Mouse (Mus musculus) c-Kit-positive CD71-negative TER-119-negative erythroid progenitor cells, embryonic 14.5 days (primary cell): ENCODE measurements at regions not wholly inside any gene's neighbourhood (a gene's known extent, or its start where the extent isn't known, plus 50 kb on each side); places are given as distances from the start of the nearest gene placed in this dataset.
A peak's percentile ranks its signal among the peaks of the same experiment; 100 is the strongest.

ENCODE experiments used
- DNase-seq: peaks from one replicate; pipeline ENCODE4 v3.0.0-alpha.2; 2013; ENCODE audit warnings: low read depth

- no peak for DNase-seq
Observed at GRCm38 (mm10) chr1:183749126-183749525, 264.0 kb upstream of the Dusp10 start.

- DNase-seq = no peak
Observed at GRCm38 (mm10) chr1:183754500-183754899, 258.6 kb upstream of the Dusp10 start.

DNA sequence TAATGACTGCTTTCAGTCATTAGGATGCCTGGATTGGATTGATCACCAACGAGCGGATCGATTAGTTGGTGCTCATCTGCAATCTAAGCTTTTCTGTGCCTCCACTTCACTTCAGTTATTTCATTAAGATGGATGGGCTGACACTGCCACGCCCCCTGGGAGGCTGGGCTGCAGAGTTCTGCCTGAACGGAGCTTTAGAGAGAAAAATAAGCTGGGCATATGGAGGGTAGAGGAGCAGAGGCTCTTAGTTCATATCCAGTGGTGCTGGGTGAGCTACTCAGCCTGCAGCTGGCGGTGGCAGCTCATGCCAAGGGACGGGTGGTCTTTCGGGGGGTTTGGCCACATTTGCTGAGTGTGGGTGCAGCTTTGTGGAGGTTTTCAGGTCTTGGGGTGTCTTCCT lies 256.4 kb upstream of the Dusp10 start:
- DNase-seq = no peak

DNA sequence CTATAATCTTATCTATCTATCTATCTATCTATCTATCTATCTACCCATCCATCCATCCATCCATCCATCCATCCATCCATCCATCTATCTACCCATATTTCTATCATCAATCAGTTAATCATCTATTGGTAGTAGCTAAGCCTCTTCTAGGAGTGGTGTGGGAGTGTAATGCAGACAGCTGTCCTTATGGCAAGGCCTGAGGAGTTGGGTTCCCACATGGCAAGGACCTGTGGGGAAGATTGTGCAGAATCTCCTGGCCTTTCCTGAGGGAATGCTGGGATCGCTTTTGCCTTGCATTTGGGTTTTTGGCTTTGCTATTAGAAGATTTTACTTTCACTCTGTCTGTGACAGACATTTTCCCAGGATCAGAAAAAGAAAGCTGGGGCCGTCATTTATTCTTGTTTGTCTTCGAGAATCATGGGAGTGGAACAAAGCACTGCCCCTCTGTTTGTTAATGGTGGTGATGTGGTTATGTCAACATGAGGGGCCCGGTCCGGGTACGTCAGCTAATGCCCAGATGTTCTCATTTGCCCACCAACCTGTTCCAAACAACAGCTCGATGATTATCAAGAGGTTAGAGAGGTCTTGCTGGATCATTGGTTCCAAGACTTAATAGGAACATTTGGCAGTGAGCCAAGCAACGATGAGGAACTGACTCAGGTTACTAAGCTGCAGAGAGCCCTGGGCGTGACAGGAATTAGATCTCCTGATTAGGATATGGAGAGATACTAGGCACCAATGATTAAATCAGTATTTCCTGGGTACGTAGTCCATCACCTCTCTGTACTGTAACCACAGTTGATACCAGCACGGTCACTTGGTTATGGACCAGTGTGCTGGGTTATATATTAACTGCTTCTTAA lies 249.0 kb upstream of the Dusp10 start:
- DNase-seq = no peak

DNA sequence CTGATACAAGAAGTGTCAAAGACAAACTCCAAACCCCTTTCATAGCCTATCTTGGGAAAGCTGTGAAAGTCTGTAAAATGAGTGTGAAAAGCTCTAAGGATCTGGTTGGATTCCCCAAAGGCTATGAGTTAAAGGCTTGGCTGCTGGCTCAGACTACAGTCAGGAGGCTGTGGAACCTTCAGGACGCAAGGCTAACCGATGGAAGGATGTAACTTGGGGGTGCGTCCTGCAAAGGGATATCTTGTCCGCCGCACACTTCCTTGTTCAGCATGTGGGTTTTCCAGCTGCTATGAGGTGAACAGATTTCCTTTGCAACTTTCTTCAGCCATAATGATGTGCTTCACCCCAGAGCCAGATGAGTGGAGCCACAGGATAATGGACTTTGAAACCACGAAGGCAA lies 240.3 kb upstream of the Dusp10 start:
- DNase-seq = no peak

DNA sequence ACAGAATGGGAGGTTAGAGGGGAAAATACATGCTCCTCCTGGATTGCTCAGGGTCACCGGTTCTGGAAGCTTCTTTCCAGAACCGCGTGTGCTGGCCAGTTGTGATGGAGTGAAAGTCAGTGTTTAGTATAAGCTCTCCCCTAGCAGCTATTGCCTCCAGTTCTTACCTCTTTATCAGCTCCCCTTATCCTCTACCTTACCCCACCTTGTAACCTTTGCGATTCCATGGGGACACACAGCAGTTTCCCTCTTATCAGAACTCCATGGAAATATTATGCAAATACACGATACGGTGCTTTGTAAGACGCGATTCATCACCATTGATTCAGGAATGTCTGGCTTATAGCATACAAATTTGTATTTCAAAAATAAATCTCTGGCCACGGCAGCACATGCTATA lies 232.9 kb upstream of the Dusp10 start:
- no peak for DNase-seq

GRCm38 (mm10) chr1:183780779-183781178 lies 232.3 kb upstream of the Dusp10 start:
- no peak for DNase-seq

DNA sequence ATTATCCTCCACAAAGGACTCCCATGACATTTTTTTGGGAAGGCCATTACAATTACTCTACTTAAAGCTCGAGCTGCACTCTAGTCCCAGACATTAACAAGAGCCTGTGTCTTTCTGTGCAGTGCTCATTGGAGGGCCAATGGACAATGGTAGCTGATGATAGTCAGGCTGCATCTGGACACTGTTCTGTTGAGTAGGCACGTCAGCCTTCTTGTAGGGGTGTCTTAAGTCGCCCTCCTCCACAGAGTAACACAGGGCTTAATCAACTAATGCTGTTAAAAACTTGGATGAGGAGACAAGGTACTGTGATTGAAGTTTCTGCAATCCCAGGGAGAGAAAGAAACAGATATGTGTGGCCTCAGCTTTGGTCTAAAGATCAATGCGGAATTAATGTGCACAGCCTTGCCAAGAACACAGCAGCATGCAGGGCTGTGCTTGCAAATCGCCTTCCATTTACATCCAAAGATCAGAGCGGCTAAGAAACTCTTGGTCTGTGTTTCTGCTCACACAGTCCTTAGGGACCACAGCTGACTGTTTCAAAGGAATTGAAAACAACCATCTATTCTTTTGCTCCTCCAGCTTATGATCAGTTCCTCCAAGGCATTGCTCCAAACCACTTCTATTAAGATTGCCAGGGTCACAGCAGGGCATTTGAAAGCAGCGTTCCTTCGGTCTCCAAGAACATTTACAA lies 229.5 kb upstream of the Dusp10 start:
- no peak for DNase-seq

DNA sequence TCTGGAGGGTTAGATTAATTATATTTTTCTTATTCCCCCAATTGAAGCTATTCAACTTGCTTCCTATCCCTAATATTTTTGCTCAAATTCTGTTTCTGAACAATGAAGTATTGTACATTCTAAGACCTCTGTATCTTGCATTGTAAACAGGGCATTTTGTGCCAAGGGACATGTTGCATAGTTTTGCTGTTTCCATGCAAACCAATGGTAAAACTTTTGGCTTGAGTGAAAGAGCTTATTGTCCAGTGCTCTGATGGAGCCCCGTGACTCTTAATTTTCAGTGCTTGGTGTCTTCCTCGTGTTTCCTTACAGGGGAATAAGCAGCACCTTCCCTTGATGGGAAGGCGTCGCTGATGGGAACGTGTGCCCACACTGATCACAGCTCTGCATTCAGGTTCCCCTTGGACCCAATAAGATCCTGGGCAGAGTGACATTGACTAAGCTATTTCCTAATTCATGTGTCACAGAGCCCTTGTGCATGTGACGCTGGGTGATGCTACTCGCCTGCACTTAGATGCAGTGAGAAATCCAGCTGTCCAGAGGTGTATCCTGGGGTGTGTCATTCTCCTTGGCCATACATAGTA lies 220.8 kb upstream of the Dusp10 start:
- no peak for DNase-seq

DNA sequence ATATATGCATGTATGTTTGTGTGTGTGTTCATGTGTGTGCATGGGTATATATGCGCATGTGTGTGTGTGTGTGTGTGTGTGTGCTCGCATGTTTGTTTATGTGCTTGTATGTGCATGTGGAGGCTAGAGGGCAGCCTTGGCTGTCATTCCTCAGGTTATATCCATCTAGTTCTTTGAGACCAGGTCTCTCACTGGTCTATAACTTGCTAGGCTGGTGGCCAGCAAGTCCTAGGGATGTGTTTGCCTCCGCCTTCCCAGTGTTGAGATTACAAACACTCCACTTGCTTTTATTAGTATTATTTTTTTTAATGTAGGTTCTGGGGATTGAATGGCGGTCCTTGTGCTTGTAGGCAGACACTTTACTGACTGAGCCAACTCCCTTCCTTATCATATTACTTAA lies 219.8 kb upstream of the Dusp10 start:
- no peak for DNase-seq

DNA sequence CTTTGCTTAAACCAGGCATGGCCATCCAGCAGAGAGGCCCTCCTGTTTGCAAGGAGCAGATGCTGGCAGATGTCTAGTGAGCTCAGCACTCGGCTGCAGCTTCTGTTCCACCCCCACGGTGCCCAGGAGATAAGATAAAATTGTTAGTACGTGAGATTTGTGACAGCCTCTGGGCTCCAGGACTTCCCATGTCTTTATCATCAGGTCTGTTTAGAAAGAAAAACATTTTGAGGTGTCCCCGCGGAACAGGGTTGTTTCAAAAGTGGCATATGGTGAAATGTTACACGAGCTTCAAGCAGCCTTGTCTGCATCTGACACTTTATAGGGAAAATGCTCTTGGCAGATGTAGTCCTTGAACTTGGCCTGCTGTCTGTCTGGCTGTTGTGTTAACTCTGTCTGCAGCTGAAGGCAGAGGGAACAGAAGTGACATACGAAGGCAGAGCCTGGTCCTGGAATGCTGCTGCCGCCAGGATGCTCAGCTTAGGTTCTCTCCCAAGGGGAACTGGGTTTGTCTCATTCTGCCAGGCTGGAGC lies 219.1 kb upstream of the Dusp10 start:
- no peak for DNase-seq

GRCm38 (mm10) chr1:183802351-183802750 lies 210.8 kb upstream of the Dusp10 start:
- DNase-seq = no peak

DNA sequence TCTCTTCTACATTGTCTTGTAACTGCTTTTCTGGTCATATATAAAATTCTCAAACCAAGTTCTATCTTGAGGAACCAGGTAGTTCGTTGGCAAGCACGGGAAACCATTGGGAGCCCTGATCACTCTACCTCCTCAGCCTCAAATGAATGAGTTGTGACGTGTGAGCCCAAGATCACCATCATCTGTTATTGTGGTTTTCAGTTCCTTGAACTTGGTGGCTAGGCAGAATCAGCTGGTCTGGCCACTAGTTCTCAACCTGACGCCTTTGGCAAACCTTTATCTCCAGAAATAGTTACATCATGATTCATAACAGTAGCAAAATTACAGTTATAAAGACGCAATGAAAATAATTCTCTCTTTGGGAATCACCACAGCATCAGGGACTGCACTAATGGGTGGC lies 209.7 kb upstream of the Dusp10 start:
- peak; percentile 10 for DNase-seq

GRCm38 (mm10) chr1:183803826-183804225 lies 209.3 kb upstream of the Dusp10 start:
- peak; percentile 6 for DNase-seq

DNA sequence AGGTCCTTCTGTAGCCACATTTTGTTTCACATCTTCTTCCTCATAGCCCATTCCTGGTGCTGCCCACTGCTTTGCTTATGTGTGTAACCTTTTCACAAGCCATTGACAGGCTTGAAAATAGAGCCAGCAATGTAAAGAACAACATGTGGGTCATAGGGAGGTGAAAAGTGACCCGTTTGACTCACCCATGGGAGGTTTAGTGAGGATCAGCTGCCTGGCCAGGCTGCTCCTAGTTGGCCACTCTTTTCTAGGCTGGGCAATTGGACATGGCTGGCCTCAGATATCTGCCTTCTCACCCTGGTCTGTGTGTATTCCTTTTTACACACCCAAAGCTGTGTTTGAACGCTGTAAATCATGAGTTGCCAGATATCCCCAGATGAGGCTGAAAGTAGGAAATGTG lies 208.8 kb upstream of the Dusp10 start:
- no peak for DNase-seq

GRCm38 (mm10) chr1:183806864-183807730 lies 206.0 kb upstream of the Dusp10 start:
- DNase-seq = no peak

DNA sequence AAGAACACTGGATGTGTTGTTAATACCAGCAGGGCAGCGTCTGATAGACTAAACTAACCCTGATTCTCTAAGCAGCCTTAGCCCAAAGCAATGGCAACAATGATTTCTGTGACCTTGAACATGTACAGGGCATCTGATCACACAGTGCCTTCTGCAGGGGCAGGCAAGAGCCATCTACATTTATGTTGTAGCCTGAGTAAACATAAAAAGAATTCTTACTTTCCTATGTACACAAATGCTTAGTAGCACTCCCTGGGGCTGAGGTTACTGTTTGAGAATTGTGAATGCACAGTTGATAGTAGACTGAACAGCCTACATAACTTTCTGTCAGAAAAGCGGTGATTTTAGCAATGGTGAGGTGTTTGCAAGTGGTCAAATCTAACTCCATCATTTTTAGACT lies 204.9 kb upstream of the Dusp10 start:
- DNase-seq = no peak

DNA sequence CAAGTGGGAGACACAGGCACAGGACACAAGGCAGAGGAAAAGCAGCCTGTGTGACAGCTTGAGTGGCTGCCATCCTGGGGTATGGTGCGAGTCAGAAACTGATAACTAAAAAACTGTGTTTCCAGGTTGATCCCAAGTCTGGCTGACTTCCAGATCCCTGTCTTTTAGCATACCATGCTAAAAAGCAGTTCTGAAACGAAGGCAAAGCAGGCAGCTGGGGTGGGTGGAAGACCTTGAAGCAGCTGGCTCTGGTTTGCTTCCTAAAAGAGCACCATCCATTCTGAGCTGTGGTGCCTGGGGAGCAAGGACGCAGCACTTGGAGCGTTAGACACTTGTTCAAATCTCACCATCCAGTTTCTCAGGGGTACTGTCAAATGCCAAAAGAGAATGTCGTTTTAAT lies 192.5 kb upstream of the Dusp10 start:
- DNase-seq = no peak

- no peak for DNase-seq
Observed at GRCm38 (mm10) chr1:183826300-183826699, 186.8 kb upstream of the Dusp10 start.

GRCm38 (mm10) chr1:183845135-183845534 lies 168.0 kb upstream of the Dusp10 start:
- no peak for DNase-seq

GRCm38 (mm10) chr1:183853956-183854613 lies 159.0 kb upstream of the Dusp10 start:
- DNase-seq = no peak
